Mouse (Mus musculus) heart, adult 8-10 months (tissue): ENCODE results near the gene Klhl30. TPM values are rescaled to one million over a fixed set of nuclear protein-coding genes. Genes with fewer than 3 reads are reported as not detected.

ENCODE experiments used
- total RNA-seq, 4 experiments: library from RNA; stranded (reverse); gene quantifications; 2 replicates each; pipeline ENCODE4 v1.2.4; 2022

The Klhl30 gene
- total RNA-seq, 4 experiments from 2014 or later: 36.7 to 52.8 (median 42.5) TPM

Other genes starting within 250 kb of the Klhl30 start
- not detected for gene Rbm44, start 205.9 kb upstream of the Klhl30 start, total RNA-seq
- gene Ramp1, start 171.2 kb upstream of the Klhl30 start, total RNA-seq: 1 to 10 TPM; 3.4 to 5.1 (median 4.5) TPM
- gene Ube2f, start 100.7 kb upstream of the Klhl30 start, total RNA-seq: 10 to 100 TPM; 39.6 to 52.2 (median 45.2) TPM
- 10 to 100 TPM; 15.5 to 20.3 (median 19.3) TPM for gene Scly, start 52.7 kb upstream of the Klhl30 start, total RNA-seq
- not detected for gene Espnl, start 28.9 kb upstream of the Klhl30 start, total RNA-seq
- under 1 TPM in 1 of 4 experiments, not detected in 3; 0.09 TPM for gene Erfe, start 15.4 kb downstream of the Klhl30 start, total RNA-seq
- gene Ilkap, start 47.8 kb downstream of the Klhl30 start, total RNA-seq: 10 to 100 TPM; 41.5 to 53.3 (median 44.4) TPM
- gene Hes6, start 63.0 kb downstream of the Klhl30 start, total RNA-seq: 10 to 100 TPM; 18.6 to 20.4 (median 20.0) TPM
- gene Per2, start 108.3 kb downstream of the Klhl30 start, total RNA-seq: 10 to 100 TPM in 3 of 4 experiments, 1 to 10 TPM in 1; 8.3 to 15.0 (median 13.5) TPM
- gene Traf3ip1, start 143.6 kb downstream of the Klhl30 start, total RNA-seq: 1 to 10 TPM; 4.2 to 5.4 (median 4.9) TPM
- gene Asb1, start 189.5 kb downstream of the Klhl30 start, total RNA-seq: 10 to 100 TPM; 17.3 to 27.2 (median 20.5) TPM